Mouse (Mus musculus) liver, embryonic 14.5 days (tissue): ENCODE measurements around the gene Trim17.
A peak's percentile ranks its signal among the peaks of the same experiment; 100 is the strongest.

ENCODE experiments used
- CTCF ChIP-seq: IDR thresholded peaks from 2 replicates; pipeline ENCODE4 v1.5.1; 2016; ENCODE audit warnings: antibody characterized with exemption, low read depth, control low read depth
- EP300 ChIP-seq: IDR thresholded peaks from 2 replicates; pipeline ENCODE4 v1.6.1; 2016; ENCODE audit warnings: antibody characterized with exemption, low read depth

DNA sequence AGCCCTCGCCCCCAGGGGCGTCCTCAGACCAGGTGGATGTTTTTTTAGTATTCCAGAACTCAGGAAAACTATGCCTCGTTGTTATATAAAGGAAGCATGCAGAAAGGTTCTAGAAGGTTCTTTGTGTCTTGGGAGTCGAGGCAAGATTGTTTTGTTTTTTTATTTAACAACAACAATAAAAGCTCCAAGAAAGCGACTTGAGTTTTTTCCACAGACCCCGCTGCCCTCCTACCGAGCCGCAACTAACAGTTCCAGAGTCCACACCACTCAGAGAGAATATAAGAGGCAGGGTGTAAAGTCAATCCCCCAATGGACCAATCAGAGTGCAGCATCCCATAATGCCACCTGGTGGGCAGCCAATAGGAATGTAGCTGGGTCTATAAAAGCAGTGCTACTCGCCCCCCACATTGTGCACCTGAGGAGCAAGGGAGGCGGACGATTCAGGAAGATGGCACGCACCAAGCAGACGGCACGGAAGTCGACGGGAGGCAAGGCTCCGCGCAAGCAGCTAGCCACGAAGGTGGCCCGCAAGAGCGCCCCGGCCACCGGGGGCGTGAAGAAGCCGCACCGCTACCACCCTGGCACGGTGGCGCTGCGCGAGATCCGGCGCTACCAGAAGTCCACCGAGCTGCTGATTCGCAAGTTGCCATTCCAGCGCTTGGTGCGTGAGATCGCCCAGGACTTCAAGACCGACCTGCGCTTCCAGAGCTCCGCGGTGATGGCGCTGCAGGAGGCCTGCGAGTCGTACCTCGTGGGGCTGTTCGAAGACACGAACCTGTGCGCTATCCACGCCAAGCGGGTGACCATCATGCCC is 7.1 kb downstream of the Trim17 start:
- TF ChIP-seq CTCF = peak; percentile 3; the same call in 1 of the 2 replicates
- no peak for TF ChIP-seq EP300
